Mouse (Mus musculus) thymus, postnatal 0 days (tissue): ENCODE data around the gene Samhd1. TPM values are rescaled to one million over a fixed set of nuclear protein-coding genes. Genes with fewer than 3 reads are reported as not detected.
"Not testable (repeated sequence)": the region's sequence is repeated elsewhere in the genome, so short reads cannot be mapped to it uniquely, and the experiment has no call there.

Experiments
- DNase-seq: peaks from one replicate; pipeline ENCODE4 v3.0.0-alpha.2; 2015; ENCODE audit warnings: low spot score
- polyA plus RNA-seq: library from polyadenylated mRNA; unstranded; fragments of >200 nt; fragmentation: Nextera tagmentation; extraction: Ambion mirVana; gene quantifications from 2 replicates; pipeline ENCODE4 v1.2.1, GENCODE M21; 2015

Gene Samhd1
- polyA plus RNA-seq, result 23.5 and 25.5 TPM in 2 replicates

GRCm38 (mm10) chr2:157135014-157135413, at the start of gene Samhd1:
Samhd1 (minus strand) TSS chr2:157135265.
- peak; percentile 47 for DNase-seq

GRCm38 (mm10) chr2:157178167-157178566, 43.1 kb upstream of the Samhd1 start:
- DNase-seq, result no peak

GRCm38 (mm10) chr2:157176248-157176647, 41.2 kb upstream of the Samhd1 start:
- DNase-seq, result no peak

GRCm38 (mm10) chr2:157174416-157174815, 39.4 kb upstream of the Samhd1 start:
- DNase-seq, result no peak

GRCm38 (mm10) chr2:157173555-157173954, 38.5 kb upstream of the Samhd1 start:
- no peak for DNase-seq

- DNase-seq, result no peak
These were observed 37.9 kb upstream of the Samhd1 start for GRCm38 (mm10) chr2:157172984-157173383.

- no peak for DNase-seq
These were observed 35.6 kb upstream of the Samhd1 start for GRCm38 (mm10) chr2:157170626-157171025.

GRCm38 (mm10) chr2:157170166-157170565, 35.1 kb upstream of the Samhd1 start:
- DNase-seq, result no peak

- DNase-seq, result no peak
These were observed 31.5 kb upstream of the Samhd1 start for GRCm38 (mm10) chr2:157166371-157167080.

- not testable (repeated sequence) for DNase-seq
These were observed 30.5 kb upstream of the Samhd1 start for GRCm38 (mm10) chr2:157165312-157166224.

- no peak for DNase-seq
These were observed 29.0 kb upstream of the Samhd1 start for GRCm38 (mm10) chr2:157164101-157164500.

- DNase-seq, result no peak
These were observed 21.0 kb upstream of the Samhd1 start for GRCm38 (mm10) chr2:157156079-157156478.

- DNase-seq, result no peak
These were observed 18.2 kb upstream of the Samhd1 start for GRCm38 (mm10) chr2:157153235-157153634.

GRCm38 (mm10) chr2:157148417-157148816, 13.4 kb upstream of the Samhd1 start:
- no peak for DNase-seq

GRCm38 (mm10) chr2:157147397-157148020, 12.4 kb upstream of the Samhd1 start:
- DNase-seq, result peak; percentile 15

GRCm38 (mm10) chr2:157145173-157145572, 10.1 kb upstream of the Samhd1 start:
- DNase-seq, result no peak

- DNase-seq, result no peak
These were observed 9.1 kb upstream of the Samhd1 start for GRCm38 (mm10) chr2:157144132-157144531.

- no peak for DNase-seq
These were observed 6.9 kb upstream of the Samhd1 start for GRCm38 (mm10) chr2:157141962-157142361.

GRCm38 (mm10) chr2:157139251-157139802, 4.3 kb upstream of the Samhd1 start:
- no peak for DNase-seq

- no peak for DNase-seq
These were observed 3.7 kb upstream of the Samhd1 start for GRCm38 (mm10) chr2:157138808-157139207.

GRCm38 (mm10) chr2:157137959-157138731, 3.1 kb upstream of the Samhd1 start:
- no peak for DNase-seq
